Mouse (Mus musculus): ENCODE measurements around the gene Zfp69. TPM values are rescaled to one million over a fixed set of nuclear protein-coding genes. Genes with fewer than 3 reads are reported as not detected.

The Zfp69 gene
- total and polyA plus RNA-seq, 3 experiments: 2.0 to 4.3 TPM; not detected in 1

DNA sequence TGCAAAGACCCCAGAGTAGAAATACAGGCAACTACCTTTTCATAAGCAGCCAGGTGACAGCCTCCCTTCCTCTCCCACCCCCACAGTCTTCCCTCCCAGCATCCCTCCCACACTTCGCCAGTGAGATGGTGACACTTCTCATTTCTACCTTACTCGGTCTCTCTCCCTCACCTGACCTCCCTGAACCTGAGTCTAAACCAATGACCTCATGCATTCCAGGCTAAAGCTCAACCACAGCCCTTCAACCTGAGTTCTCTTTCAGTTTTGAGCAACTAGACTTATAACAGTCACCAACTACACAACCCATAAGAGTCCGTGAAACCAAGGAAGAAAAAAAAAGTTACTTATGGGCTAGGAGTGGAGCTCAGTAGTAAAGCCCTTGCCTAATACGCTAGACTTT, 35.8 kb upstream of the Zfp69 start:
- Histone ChIP-seq H3K79me2 (ENCODE audit: control insufficient read depth, insufficient read depth, low read length, poor library complexity) (peaks cover 28% of the 10 kb centered on the region), H3K4me1 (ENCODE audit: control insufficient read depth in 1 of 2, insufficient read depth in 2 of 2, low read length in 2 of 2) (peaks cover 0 to 2% of the 10 kb centered on the region in 2 experiments; a peak in 2 of 4 replicates), H3K4me3 (ENCODE audit: control insufficient read depth in 1 of 2, insufficient read depth in 1 of 2, low read depth in 2 of 2, low read length in 2 of 2) (no peak overlapping the region), H3K27ac (ENCODE audit: control insufficient read depth, low read depth, low read length) (no peak overlapping the region), H3K36me3 (ENCODE audit: control insufficient read depth in 1 of 2, insufficient read depth in 2 of 2, low read length in 2 of 2) (peaks cover 7 to 11% of the 10 kb centered on the region in 2 experiments), H3K9me3 (replicated peaks; ENCODE audit: insufficient read depth, low read length) (no peaks in the 10 kb centered on the region), H3K27me3 (ENCODE audit: control insufficient read depth in 1 of 2, insufficient read depth in 2 of 2, low read length in 2 of 2) (no peaks in the 10 kb centered on the region), H3K9ac (ENCODE audit: control insufficient read depth, low read depth, low read length, poor library complexity, severe bottlenecking) (no peak overlapping the region)
- no peak for DNase-seq (ENCODE audit: low read depth, low spot score)
- TF ChIP-seq RAD21 (IDR thresholded peaks at IDR 0.05; ENCODE audit: low read depth, low read length) (no peak), GABPA (IDR thresholded peaks at IDR 0.05; ENCODE audit: low read depth, low read length) (no peak), MEF2A (IDR thresholded peaks at IDR 0.05; ENCODE audit: extremely low read depth, insufficient replicate concordance, low read depth, low read length, poor library complexity, severe bottlenecking) (no peak), POLR2AphosphoS5 (IDR thresholded peaks at IDR 0.05; ENCODE audit: borderline replicate concordance, low read depth, low read length) (no peak), POLR2A (IDR thresholded peaks at IDR 0.05; ENCODE audit: control insufficient read depth in 1 of 2, insufficient read depth in 1 of 2, low read depth in 1 of 2, low read length in 2 of 2, poor library complexity in 1 of 2) (no peak), MAX (IDR thresholded peaks at IDR 0.05; ENCODE audit: low read length) (no peak), TAL1 (IDR thresholded peaks at IDR 0.05; ENCODE audit: low read length) (no peak), CHD1 (IDR thresholded peaks at IDR 0.05; ENCODE audit: low read depth, low read length) (no peak), NELFE (IDR thresholded peaks at IDR 0.05; ENCODE audit: low read depth, low read length) (no peak), HCFC1 (IDR thresholded peaks at IDR 0.05; ENCODE audit: low read depth, low read length) (no peak), NRF1 (IDR thresholded peaks at IDR 0.05; ENCODE audit: insufficient read depth, low read depth, low read length, poor library complexity, severe bottlenecking) (no peak), ZKSCAN1 (IDR thresholded peaks at IDR 0.05; ENCODE audit: low read depth, low read length) (no peak)

DNA sequence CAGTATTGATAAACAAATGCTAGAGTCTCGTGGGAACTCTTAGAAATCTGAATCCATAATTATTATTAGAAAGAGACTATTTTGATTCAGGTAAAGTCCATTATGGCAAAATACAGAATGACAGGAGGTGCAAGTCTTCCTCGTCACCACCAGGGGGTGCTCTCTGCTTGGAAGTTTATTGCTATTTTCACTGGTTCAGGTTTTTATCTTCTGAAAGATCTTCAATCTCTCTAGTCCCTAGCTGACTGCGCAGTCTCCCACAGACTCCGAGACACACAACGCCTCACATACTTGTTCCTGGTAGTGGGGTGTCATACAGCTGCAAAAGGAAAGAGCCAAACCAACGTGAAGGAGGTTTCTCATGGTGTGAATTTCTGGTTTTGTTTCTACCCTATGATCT, 34.9 kb upstream of the Zfp69 start:
- Histone ChIP-seq H3K9me3 (replicated peaks; ENCODE audit: insufficient read depth, low read length) (no peaks in the 10 kb centered on the region), H3K4me3 (ENCODE audit: control insufficient read depth in 1 of 2, insufficient read depth in 1 of 2, low read depth in 2 of 2, low read length in 2 of 2) (no peak overlapping the region), H3K79me2 (ENCODE audit: control insufficient read depth, insufficient read depth, low read length, poor library complexity) (peaks cover 22% of the 10 kb centered on the region), H3K9ac (ENCODE audit: control insufficient read depth, low read depth, low read length, poor library complexity, severe bottlenecking) (no peak overlapping the region), H3K27me3 (ENCODE audit: control insufficient read depth in 1 of 2, insufficient read depth in 2 of 2, low read length in 2 of 2) (no peaks in the 10 kb centered on the region), H3K27ac (ENCODE audit: control insufficient read depth, low read depth, low read length) (no peak overlapping the region), H3K4me1 (ENCODE audit: control insufficient read depth in 1 of 2, insufficient read depth in 2 of 2, low read length in 2 of 2) (peaks cover 0 to 2% of the 10 kb centered on the region in 2 experiments; a peak in 2 of 4 replicates), H3K36me3 (ENCODE audit: control insufficient read depth in 1 of 2, insufficient read depth in 2 of 2, low read length in 2 of 2) (peaks cover 7 to 14% of the 10 kb centered on the region in 2 experiments)
- DNase-seq (ENCODE audit: low read depth, low spot score): peak; percentile 68
- TF ChIP-seq SMC3 (IDR thresholded peaks at IDR 0.05; ENCODE audit: low read depth, low read length) (peak; percentile 87), CHD2 (IDR thresholded peaks at IDR 0.05; ENCODE audit: low read length) (no peak), MYC (IDR thresholded peaks at IDR 0.05; ENCODE audit: low read depth, low read length) (no peak), CTCF (IDR thresholded peaks at IDR 0.05 in 2 of 3, conservative IDR thresholded peaks at IDR 0.05 in 1 of 3; ENCODE audit: control insufficient read depth in 1 of 3, insufficient read depth in 1 of 3, low read depth in 2 of 3, low read length in 3 of 3, poor library complexity in 1 of 3, severe bottlenecking in 1 of 3) (peak; percentile 74 to 93 (median 90)), GATA1 (IDR thresholded peaks at IDR 0.05; ENCODE audit: low read depth, low read length) (peak; percentile 80), ZC3H11A (IDR thresholded peaks at IDR 0.05; ENCODE audit: low read depth, low read length) (peak; percentile 75), RAD21 (IDR thresholded peaks at IDR 0.05; ENCODE audit: low read depth, low read length) (peak; percentile 86), NRF1 (IDR thresholded peaks at IDR 0.05; ENCODE audit: insufficient read depth, low read depth, low read length, poor library complexity, severe bottlenecking) (peak; percentile 39; the same call in 1 of the 2 replicates), SIN3A (IDR thresholded peaks at IDR 0.05; ENCODE audit: low read length) (peak; percentile 51; the same call in 1 of the 2 replicates), RCOR1 (IDR thresholded peaks at IDR 0.05; ENCODE audit: low read depth, low read length) (peak; percentile 45; the same call in 1 of the 2 replicates)

Data from MEL (cell line).